Mouse (Mus musculus) embryonic facial prominence, embryonic 11.5 days (tissue): Measurements from ENCODE around the gene Adora3. TPM values are rescaled to one million over a fixed set of nuclear protein-coding genes. Genes with fewer than 3 reads are reported as not detected.

Source experiments
- ATAC-seq: fragments of 200-750 bp; cut with Nextera tagmentation; replicated peaks from 2 replicates; pipeline ENCODE4 v1.8.0; 2017; ENCODE audit warnings: low read depth; ENCODE audit not compliant: insufficient number of reproducible peaks, low FRiP score, low TSS enrichment
- DNase-seq: peaks from one replicate; pipeline ENCODE4 v3.0.0-alpha.2; 2015; ENCODE audit warnings: low spot score
- H3K27ac ChIP-seq: fragments of 300-500 bp; sonication (generic); replicated peaks from 2 replicates; pipeline ENCODE4 v1.5.1; 2014; ENCODE audit warnings: mild to moderate bottlenecking, low read depth, low read length, control low read depth
- H3K27me3 ChIP-seq: fragments of 300-500 bp; sonication (generic); 2 replicates; pipeline ENCODE4 v1.6.1; 2014; ENCODE audit warnings: mild to moderate bottlenecking, low read length, moderate library complexity, mixed read lengths; ENCODE audit not compliant: control insufficient read depth, insufficient read depth
- H3K36me3 ChIP-seq: fragments of 300-500 bp; sonication (generic); replicated peaks from 2 replicates; pipeline ENCODE4 v1.6.1; 2014; ENCODE audit warnings: low read depth, mild to moderate bottlenecking, low read length, moderate library complexity, mixed read lengths; ENCODE audit not compliant: control insufficient read depth, insufficient read depth
- H3K4me1 ChIP-seq: fragments of 300-500 bp; sonication (generic); 2 replicates; pipeline ENCODE4 v1.6.1; 2014; ENCODE audit warnings: low read length, mixed read lengths; ENCODE audit not compliant: control insufficient read depth, insufficient read depth
- H3K4me2 ChIP-seq: fragments of 300-500 bp; sonication (generic); 2 replicates; pipeline ENCODE4 v1.6.1; 2014; ENCODE audit warnings: low read depth, mild to moderate bottlenecking, control low read depth, low read length, moderate library complexity
- H3K4me3 ChIP-seq: fragments of 300-500 bp; sonication (generic); 2 replicates; pipeline ENCODE4 v1.5.1; 2014; ENCODE audit warnings: low read depth, low read length, control low read depth
- H3K9ac ChIP-seq: fragments of 300-500 bp; sonication (generic); replicated peaks from 2 replicates; pipeline ENCODE4 v1.6.1; 2014; ENCODE audit warnings: mild to moderate bottlenecking, control low read depth, low read length
- H3K9me3 ChIP-seq: fragments of 300-500 bp; sonication (generic); replicated peaks from 2 replicates; pipeline ENCODE4 v1.6.1; 2016; ENCODE audit warnings: mild to moderate bottlenecking, low read length, inconsistent platforms, mixed read lengths; ENCODE audit not compliant: control insufficient read depth
- WGBS: fragments of 180-500 bp; shearing (Covaris S2); extraction: QIAGEN DNeasy Blood & Tissue Kit; methylation state at CpG from one replicate; pipeline ENCODE4 v1.1.7; 2014; 5-methylcytosine and 5-hydroxymethylcytosine counted together
- polyA plus RNA-seq: library from polyadenylated mRNA; unstranded; fragments of >200 nt; fragmentation: Nextera tagmentation; extraction: Ambion mirVana; gene quantifications from 2 replicates; pipeline ENCODE4 v1.2.1, GENCODE M21; 2014

Gene Adora3
- polyA plus RNA-seq, 1 experiment from 2014 or later, result not detected

GRCm38 (mm10) chr3:105864123-105864522 lies 6.5 kb upstream of the Adora3 start:
- 79% methylated on average over 1 of the region's 1 CpGs for WGBS
- DNase-seq (no peak), ATAC-seq (no peak)
- no peaks in the 10 kb centered on the region for H3K36me3 ChIP-seq
- no peaks in the 10 kb centered on the region for H3K9me3 ChIP-seq
- H3K4me3 ChIP-seq, result no peak overlapping the region
- no peaks in the 10 kb centered on the region for H3K4me1 ChIP-seq
- H3K27me3 ChIP-seq, result no peaks in the 10 kb centered on the region
- H3K27ac ChIP-seq, result no peak overlapping the region
- no peak overlapping the region for H3K4me2 ChIP-seq
- H3K9ac ChIP-seq, result no peak overlapping the region

- Histone ChIP-seq H3K27me3 (no peaks in the 10 kb centered on the region), H3K4me3 (no peak overlapping the region), H3K9ac (no peak overlapping the region), H3K4me1 (no peaks in the 10 kb centered on the region), H3K27ac (no peak overlapping the region), H3K36me3 (no peaks in the 10 kb centered on the region), H3K4me2 (no peak overlapping the region), H3K9me3 (no peaks in the 10 kb centered on the region)
- WGBS, result 78% methylated on average over 9 of the region's 9 CpGs
- DNase-seq, result no peak
- ATAC-seq, result no peak
These were observed 5.5 kb upstream of the Adora3 start for GRCm38 (mm10) chr3:105865122-105865521.

DNA sequence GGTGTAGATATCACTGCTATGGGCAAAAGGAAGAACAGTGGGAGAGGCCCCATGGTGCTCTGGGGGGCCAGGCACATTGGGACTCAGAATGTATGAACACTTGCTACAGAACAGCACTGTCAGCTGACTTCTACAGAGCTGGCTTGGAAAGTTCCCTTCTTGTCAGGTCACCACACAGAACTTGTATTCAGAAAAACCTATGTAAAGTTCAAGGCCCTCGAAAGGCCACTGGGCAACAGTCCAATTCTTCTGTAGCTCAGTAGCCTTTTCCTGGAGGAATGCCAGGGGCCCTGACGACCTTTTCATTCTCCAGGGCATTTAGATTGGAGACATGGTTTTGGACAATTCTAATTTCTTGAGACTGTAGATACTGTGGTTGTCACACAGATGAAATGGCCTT lies 2.5 kb upstream of the Adora3 start:
- ATAC-seq, result no peak
- Histone ChIP-seq H3K4me2 (no peak overlapping the region), H3K4me3 (no peak overlapping the region), H3K27ac (no peak overlapping the region), H3K9me3 (no peaks in the 10 kb centered on the region), H3K27me3 (no peaks in the 10 kb centered on the region), H3K9ac (no peak overlapping the region), H3K36me3 (no peaks in the 10 kb centered on the region), H3K4me1 (no peaks in the 10 kb centered on the region)
- 73% methylated on average over 2 of the region's 2 CpGs for WGBS
- DNase-seq, result no peak

DNA sequence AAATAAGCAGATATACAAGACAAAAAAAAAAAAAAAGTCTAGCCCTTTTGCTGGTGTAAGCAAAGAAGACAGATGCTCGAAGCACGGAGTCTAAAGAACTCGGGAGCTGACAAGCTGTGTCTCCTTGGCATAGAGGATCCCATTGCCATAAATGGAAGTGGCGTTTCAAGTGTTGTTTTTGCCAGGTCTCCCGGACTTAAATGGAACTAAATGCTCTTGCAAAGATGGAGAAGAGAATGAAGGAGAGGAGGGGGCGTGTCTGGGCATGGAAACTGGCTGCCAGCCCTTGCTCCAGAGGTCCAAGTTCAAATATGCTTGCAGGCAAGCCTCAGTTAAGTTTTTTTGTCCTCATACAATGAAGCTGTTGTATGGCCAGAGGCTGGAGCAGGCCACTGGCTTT lies 1.4 kb downstream of the Adora3 start:
- H3K4me1 ChIP-seq, result no peaks in the 10 kb centered on the region
- H3K27ac ChIP-seq, result no peak overlapping the region
- DNase-seq (no peak), ATAC-seq (no peak)
- H3K27me3 ChIP-seq, result no peaks in the 10 kb centered on the region
- no peaks in the 10 kb centered on the region for H3K36me3 ChIP-seq
- 64% methylated on average over 6 of the region's 6 CpGs for whole genome bisulfite sequencing
- no peaks in the 10 kb centered on the region for H3K9me3 ChIP-seq
- H3K4me3 ChIP-seq, result no peak overlapping the region
- H3K4me2 ChIP-seq, result no peak overlapping the region
- no peak overlapping the region for H3K9ac ChIP-seq

GRCm38 (mm10) chr3:105872579-105872978 lies 1.9 kb downstream of the Adora3 start:
- Histone ChIP-seq H3K4me2 (no peak overlapping the region), H3K4me1 (no peaks in the 10 kb centered on the region), H3K9me3 (no peaks in the 10 kb centered on the region), H3K9ac (no peak overlapping the region), H3K4me3 (no peak overlapping the region), H3K36me3 (no peaks in the 10 kb centered on the region), H3K27ac (no peak overlapping the region), H3K27me3 (no peaks in the 10 kb centered on the region)
- DNase-seq (no peak), ATAC-seq (no peak)
- 58% methylated on average over 3 of the region's 3 CpGs for WGBS

DNA sequence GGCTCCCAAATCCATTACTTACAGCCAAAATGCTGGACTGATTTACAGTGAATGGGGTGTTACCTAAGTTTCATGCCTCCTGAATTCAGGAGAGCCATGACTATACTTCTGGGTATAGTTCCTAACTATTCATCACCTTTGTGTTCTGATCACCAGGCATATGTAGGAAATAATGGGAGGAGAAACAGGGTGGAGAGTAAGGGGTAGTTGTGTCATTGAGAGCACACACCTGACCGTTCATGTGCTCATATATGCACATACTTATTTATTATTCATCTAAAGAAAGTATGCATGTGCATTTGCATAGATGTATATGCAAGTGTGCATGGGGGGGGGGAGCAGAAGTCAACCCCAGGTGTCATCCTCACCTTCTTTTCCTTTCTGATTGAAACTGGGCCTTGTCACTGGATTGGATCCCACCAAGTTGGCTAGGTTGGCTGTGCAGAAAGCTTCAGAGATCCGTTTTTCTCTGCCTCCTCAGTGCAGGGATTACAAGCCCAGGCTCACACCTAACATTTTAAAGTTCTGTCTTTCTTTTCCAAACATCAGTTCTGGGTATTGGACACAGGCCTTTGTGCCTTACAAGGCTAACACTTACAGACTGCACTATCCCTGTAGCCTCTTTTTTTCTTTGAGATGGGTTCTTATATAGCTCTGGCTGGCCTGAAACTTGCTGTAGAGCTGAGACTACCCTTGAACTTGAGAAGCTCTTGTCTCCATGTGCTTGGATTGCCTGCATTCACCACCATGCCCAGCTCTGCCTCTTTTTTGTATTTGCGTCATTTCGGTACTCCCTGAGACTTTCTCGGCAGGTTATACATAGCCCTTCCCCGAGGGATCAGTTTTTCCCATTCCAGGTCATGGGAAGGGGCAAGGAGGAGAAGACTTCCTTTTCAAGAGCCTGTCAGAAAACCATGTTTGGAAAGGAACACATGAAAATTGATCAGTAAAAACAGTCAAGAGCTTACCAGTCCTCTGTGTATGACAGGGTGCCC lies 3.1 kb downstream of the Adora3 start:
- no peaks in the 10 kb centered on the region for H3K27me3 ChIP-seq
- DNase-seq (no peak), ATAC-seq (no peak)
- H3K4me1 ChIP-seq, result no peaks in the 10 kb centered on the region
- no peak overlapping the region for H3K27ac ChIP-seq
- no peak overlapping the region for H3K4me2 ChIP-seq
- no peaks in the 10 kb centered on the region for H3K9me3 ChIP-seq
- H3K36me3 ChIP-seq, result no peaks in the 10 kb centered on the region
- no peak overlapping the region for H3K4me3 ChIP-seq
- WGBS, result 74% methylated on average over 6 of the region's 6 CpGs
- no peak overlapping the region for H3K9ac ChIP-seq

GRCm38 (mm10) chr3:105876022-105876421 lies 5.4 kb downstream of the Adora3 start:
- no peaks in the 10 kb centered on the region for H3K4me1 ChIP-seq
- no peak overlapping the region for H3K4me3 ChIP-seq
- ATAC-seq (no peak), DNase-seq (no peak)
- no peak overlapping the region for H3K4me2 ChIP-seq
- no peaks in the 10 kb centered on the region for H3K27me3 ChIP-seq
- no peak overlapping the region for H3K27ac ChIP-seq
- WGBS, result 71% methylated on average over 5 of the region's 5 CpGs
- no peak overlapping the region for H3K9ac ChIP-seq
- no peaks in the 10 kb centered on the region for H3K9me3 ChIP-seq
- H3K36me3 ChIP-seq, result no peaks in the 10 kb centered on the region

DNA sequence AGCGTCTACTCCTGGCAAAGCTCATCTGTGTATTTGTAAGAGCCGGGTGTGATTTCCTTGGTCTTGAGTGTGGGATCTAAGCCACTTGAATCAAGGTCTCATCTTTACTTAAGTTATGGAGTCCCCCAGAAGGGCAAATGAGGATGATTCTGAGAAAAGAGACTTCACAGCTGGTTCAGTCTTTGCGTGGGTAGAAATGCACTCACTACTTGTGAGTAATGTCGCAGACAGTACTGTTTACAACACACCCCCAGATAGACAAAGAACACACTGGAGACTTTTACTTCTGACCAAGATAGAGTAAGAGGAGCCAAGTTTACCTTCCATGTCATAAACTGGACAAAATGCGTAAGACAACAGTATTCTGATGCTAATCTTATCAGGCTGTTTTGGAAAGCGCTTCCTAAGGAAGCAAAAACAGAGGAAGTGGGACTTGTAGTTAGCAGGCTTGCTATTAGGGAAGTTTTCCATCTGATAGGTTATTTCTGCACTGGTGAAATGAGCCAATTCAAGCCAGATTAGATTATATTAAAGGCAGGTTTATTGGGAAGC lies 6.7 kb downstream of the Adora3 start:
- Histone ChIP-seq H3K9me3 (no peaks in the 10 kb centered on the region), H3K4me2 (no peak overlapping the region), H3K27me3 (no peaks in the 10 kb centered on the region), H3K36me3 (no peaks in the 10 kb centered on the region), H3K27ac (no peak overlapping the region), H3K4me3 (no peak overlapping the region), H3K9ac (no peak overlapping the region), H3K4me1 (no peaks in the 10 kb centered on the region)
- DNase-seq (no peak), ATAC-seq (no peak)
- 89% methylated on average over 6 of the region's 6 CpGs for WGBS
